Mouse (Mus musculus) central nervous system, embryonic 18 days (tissue): ENCODE data around the gene Tmem107. TPM values are rescaled to one million over a fixed set of nuclear protein-coding genes. Genes with fewer than 3 reads are reported as not detected.

Experiments
- polyA plus RNA-seq: library from polyadenylated mRNA; depleted of rRNA; stranded (reverse); fragments of >200 nt; gene quantifications from 2 replicates; pipeline ENCODE4 v1.2.3, GENCODE M21; 2012; rRNA removed

The Tmem107 gene
- polyA plus RNA-seq = 32.3 and 33.9 TPM in 2 replicates

GRCm38 (mm10) chr11:69070590-69071222 lies at the start of gene Tmem107:
Gene Tmem107 (plus strand): TSS chr11:69070806.

GRCm38 (mm10) chr11:69045531-69046394 lies 24.8 kb upstream of the Tmem107 start, which contains the start of gene Aurkb:
Gene Aurkb (plus strand): TSS chr11:69045647.

GRCm38 (mm10) chr11:69059357-69059974 lies 11.1 kb upstream of the Tmem107 start, which contains the start of gene Borcs6:
Gene Borcs6 (plus strand): TSS chr11:69059717.

GRCm38 (mm10) chr11:69088103-69088855 lies 17.7 kb downstream of the Tmem107 start, which contains the start of gene Vamp2:
Gene Vamp2 (plus strand): TSS chr11:69088490.

GRCm38 (mm10) chr11:69094697-69095429 lies 24.3 kb downstream of the Tmem107 start, which contains the start of gene Per1:
Gene Per1 (plus strand): TSS chr11:69095217.

GRCm38 (mm10) chr11:69120221-69121000 lies 49.8 kb downstream of the Tmem107 start, which contains the start of gene Hes7:
Gene Hes7 (plus strand): TSS chr11:69120404.

GRCm38 (mm10) chr11:69122336-69122951 lies 51.8 kb downstream of the Tmem107 start, which contains the start of gene 9130213A22Rik:
Gene 9130213A22Rik (minus strand): TSS chr11:69122589.

Other genes starting within 250 kb of the Tmem107 start
- gene Ndel1, start 198.9 kb upstream of the Tmem107 start, polyA plus RNA-seq = 82.7 and 83.6 TPM in 2 replicates
- gene Rnf222, start 182.3 kb upstream of the Tmem107 start, polyA plus RNA-seq = 0.05 and 0.34 TPM in 2 replicates
- 2,315 and 2,419 TPM in 2 replicates for gene Rpl26, start 169.2 kb upstream of the Tmem107 start, polyA plus RNA-seq
- 3.6 and 4.3 TPM in 2 replicates for gene Odf4, start 143.7 kb upstream of the Tmem107 start, polyA plus RNA-seq
- gene Arhgef15, start 113.3 kb upstream of the Tmem107 start, polyA plus RNA-seq = 32.4 and 33.6 TPM in 2 replicates
- gene Slc25a35, start 102.7 kb upstream of the Tmem107 start, polyA plus RNA-seq = 2.6 and 2.7 TPM in 2 replicates
- gene Rangrf, start 95.6 kb upstream of the Tmem107 start, polyA plus RNA-seq = 26.9 and 31.1 TPM in 2 replicates
- 21.3 and 22.2 TPM in 2 replicates for gene Pfas, start 62.3 kb upstream of the Tmem107 start, polyA plus RNA-seq
- gene Ctc1, start 54.9 kb upstream of the Tmem107 start, polyA plus RNA-seq = 102 and 109 TPM in 2 replicates
- 16.9 and 19.1 TPM in 2 replicates for gene Aurkb, start 25.2 kb upstream of the Tmem107 start, polyA plus RNA-seq
- gene Borcs6, start 11.1 kb upstream of the Tmem107 start, polyA plus RNA-seq = 25.1 and 25.6 TPM in 2 replicates
- 324 and 361 TPM in 2 replicates for gene Vamp2, start 17.7 kb downstream of the Tmem107 start, polyA plus RNA-seq
- gene Per1, start 24.4 kb downstream of the Tmem107 start, polyA plus RNA-seq = 11.5 and 13.7 TPM in 2 replicates
- 1.6 and 1.7 TPM in 2 replicates for gene Hes7, start 49.6 kb downstream of the Tmem107 start, polyA plus RNA-seq
- gene 9130213A22Rik, start 51.8 kb downstream of the Tmem107 start, polyA plus RNA-seq = 1.2 TPM in 2 replicates
- 16.7 and 18.3 TPM in 2 replicates for gene Aloxe3, start 55.1 kb downstream of the Tmem107 start, polyA plus RNA-seq
- 0.49 and 1.0 TPM in 2 replicates for gene Alox12b, start 86.2 kb downstream of the Tmem107 start, polyA plus RNA-seq
- 0.36 and 0.44 TPM in 2 replicates for gene Alox8, start 127.0 kb downstream of the Tmem107 start, polyA plus RNA-seq
- 0.60 and 0.67 TPM in 2 replicates for gene Gucy2e, start 166.2 kb downstream of the Tmem107 start, polyA plus RNA-seq